Mouse (Mus musculus): ENCODE data around the gene Rpgr. TPM values are rescaled to one million over a fixed set of nuclear protein-coding genes. Genes with fewer than 3 reads are reported as not detected.
A peak's percentile ranks its signal among the peaks of the same experiment; 100 is the strongest.

The Rpgr gene
- polyA plus RNA-seq, 1 experiment from 2014 or later = 3.3 TPM

GRCm38 (mm10) chrX:10201289-10201688, 15.4 kb downstream of the Rpgr start:
- DNase-seq = peak; percentile 1
- ATAC-seq (ENCODE audit: low read depth) = no peak
- no peak overlapping the region for H3K4me2 ChIP-seq
- H3K4me1 ChIP-seq (replicated peaks) = no peaks in the 10 kb centered on the region
- H3K9me3 ChIP-seq (replicated peaks) = no peaks in the 10 kb centered on the region
- H3K27ac ChIP-seq = no peak overlapping the region
- H3K36me3 ChIP-seq = no peaks in the 10 kb centered on the region
- WGBS (ENCODE audit: insufficient replicate concordance) = 7% methylated on average over 2 of the region's 2 CpGs
- no peaks in the 10 kb centered on the region for H3K27me3 ChIP-seq
- no peak overlapping the region for H3K4me3 ChIP-seq (replicated peaks)
- H3K9ac ChIP-seq = no peak overlapping the region

DNA sequence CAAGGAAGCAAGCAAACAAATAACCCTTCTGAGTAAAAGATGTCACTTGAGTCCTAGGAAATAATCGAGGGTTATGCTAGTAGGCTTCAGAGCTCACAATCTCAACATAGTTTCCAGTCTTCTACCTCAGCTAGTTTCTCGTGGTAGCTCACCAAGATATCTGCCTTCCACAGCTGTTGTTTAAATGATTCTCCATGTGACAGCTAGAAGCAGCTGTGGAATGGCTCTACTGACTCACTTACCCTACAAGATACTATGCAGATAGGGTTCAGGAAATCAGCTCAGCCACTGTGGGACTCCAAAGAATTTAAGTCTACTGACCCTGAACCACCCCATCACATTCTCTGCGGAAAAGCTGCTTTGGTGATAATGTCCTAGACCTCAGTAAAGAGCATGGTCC, 64.3 kb downstream of the Rpgr start:
- no peaks in the 10 kb centered on the region for H3K36me3 ChIP-seq
- H3K9ac ChIP-seq = no peak overlapping the region
- H3K4me3 ChIP-seq (replicated peaks) = no peak overlapping the region
- H3K27ac ChIP-seq = no peak overlapping the region
- no peak for ATAC-seq (ENCODE audit: low read depth)
- H3K4me2 ChIP-seq = no peak overlapping the region
- H3K9me3 ChIP-seq (replicated peaks) = no peaks in the 10 kb centered on the region
- H3K27me3 ChIP-seq = no peaks in the 10 kb centered on the region
- WGBS (ENCODE audit: insufficient replicate concordance) = 47% methylated on average over 3 of the region's 3 CpGs
- no peaks in the 10 kb centered on the region for H3K4me1 ChIP-seq (replicated peaks)
- DNase-seq = no peak

- ATAC-seq (ENCODE audit: low read depth) = no peak
- Histone ChIP-seq H3K9me3 (replicated peaks) (no peaks in the 10 kb centered on the region), H3K36me3 (no peaks in the 10 kb centered on the region), H3K9ac (no peak within 1 kb of the TSS), H3K27me3 (no peaks in the 10 kb centered on the region), H3K4me3 (replicated peaks) (peak within 1 kb of the TSS; percentile 16; the same call in 1 of the 2 replicates), H3K27ac (no peak within 1 kb of the TSS), H3K4me2 (peak within 1 kb of the TSS; percentile 24), H3K4me1 (replicated peaks) (no peaks in the 10 kb centered on the region)
- DNase-seq = no peak
- 24% methylated on average over 19 of the region's 19 CpGs for WGBS (ENCODE audit: insufficient replicate concordance)
Measured at GRCm38 (mm10) chrX:10117065-10117719, 99.5 kb downstream of the Rpgr start, which contains the start of gene Srpx. Gene Srpx, minus strand, starts transcription at chrX:10117709.

DNA sequence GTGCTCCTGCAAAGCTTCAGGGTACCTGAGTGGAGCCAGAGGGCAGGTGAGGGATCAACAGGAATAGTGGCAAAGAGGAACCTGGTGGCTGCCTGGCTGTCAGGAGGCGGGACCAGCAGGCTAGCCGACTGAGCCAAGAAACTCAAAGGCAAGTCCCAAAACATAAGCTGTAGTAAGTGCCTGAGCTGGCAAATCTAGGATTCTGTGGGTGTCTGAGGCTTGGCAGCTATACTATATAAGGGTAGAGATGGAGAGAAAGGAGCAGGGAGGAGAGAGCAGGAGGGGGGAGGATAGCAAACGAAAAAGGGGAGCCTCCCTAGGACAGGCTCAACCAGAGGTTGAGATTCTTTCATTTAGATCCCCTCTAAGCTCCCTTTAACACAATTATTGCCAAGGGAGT, 100.9 kb downstream of the Rpgr start:
- ATAC-seq (ENCODE audit: low read depth) = no peak
- H3K27ac ChIP-seq = no peak overlapping the region
- no peaks in the 10 kb centered on the region for H3K27me3 ChIP-seq
- H3K4me1 ChIP-seq (replicated peaks) = no peaks in the 10 kb centered on the region
- H3K9me3 ChIP-seq (replicated peaks) = no peaks in the 10 kb centered on the region
- 55% methylated on average over 3 of the region's 3 CpGs for WGBS (ENCODE audit: insufficient replicate concordance)
- DNase-seq = no peak
- H3K9ac ChIP-seq = no peak overlapping the region
- no peaks in the 10 kb centered on the region for H3K36me3 ChIP-seq
- no peak overlapping the region for H3K4me3 ChIP-seq (replicated peaks)
- H3K4me2 ChIP-seq = no peak overlapping the region

DNA sequence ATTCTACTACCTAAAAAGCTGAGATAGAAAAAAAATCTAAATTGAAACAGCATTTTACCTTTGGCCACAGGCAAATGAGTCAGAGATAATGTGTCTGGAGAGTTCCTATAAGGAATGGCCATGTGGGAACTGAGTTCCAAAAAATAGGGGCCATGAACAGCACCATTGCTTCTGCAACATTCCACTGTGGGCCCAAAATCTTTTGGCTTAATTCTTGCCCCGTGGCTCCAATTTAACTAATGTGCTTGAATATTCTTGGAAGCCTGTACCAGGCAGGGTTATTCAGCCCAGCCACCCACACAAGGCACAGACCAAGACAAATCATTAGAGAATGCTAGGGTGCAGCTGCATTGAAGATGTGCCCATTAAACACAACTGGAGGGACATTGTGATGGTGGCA, 106.0 kb downstream of the Rpgr start:
- Histone ChIP-seq H3K36me3 (no peaks in the 10 kb centered on the region), H3K27me3 (no peaks in the 10 kb centered on the region), H3K4me1 (replicated peaks) (no peaks in the 10 kb centered on the region), H3K9ac (no peak overlapping the region), H3K27ac (no peak overlapping the region), H3K9me3 (replicated peaks) (no peaks in the 10 kb centered on the region), H3K4me2 (no peak overlapping the region), H3K4me3 (replicated peaks) (no peak overlapping the region)
- ATAC-seq (ENCODE audit: low read depth) (no peak), DNase-seq (no peak)
- WGBS (ENCODE audit: insufficient replicate concordance) = 37% methylated on average over 1 of the region's 1 CpGs

- DNase-seq (no peak), ATAC-seq (ENCODE audit: low read depth) (no peak)
- Histone ChIP-seq H3K27ac (no peak overlapping the region), H3K4me1 (replicated peaks) (no peaks in the 10 kb centered on the region), H3K36me3 (no peaks in the 10 kb centered on the region), H3K4me2 (no peak overlapping the region), H3K27me3 (no peaks in the 10 kb centered on the region), H3K9me3 (replicated peaks) (no peaks in the 10 kb centered on the region), H3K9ac (no peak overlapping the region), H3K4me3 (replicated peaks) (no peak overlapping the region)
- 39% methylated on average over 4 of the region's 4 CpGs for WGBS (ENCODE audit: insufficient replicate concordance)
Measured at GRCm38 (mm10) chrX:10108558-10108957, 108.2 kb downstream of the Rpgr start.

DNA sequence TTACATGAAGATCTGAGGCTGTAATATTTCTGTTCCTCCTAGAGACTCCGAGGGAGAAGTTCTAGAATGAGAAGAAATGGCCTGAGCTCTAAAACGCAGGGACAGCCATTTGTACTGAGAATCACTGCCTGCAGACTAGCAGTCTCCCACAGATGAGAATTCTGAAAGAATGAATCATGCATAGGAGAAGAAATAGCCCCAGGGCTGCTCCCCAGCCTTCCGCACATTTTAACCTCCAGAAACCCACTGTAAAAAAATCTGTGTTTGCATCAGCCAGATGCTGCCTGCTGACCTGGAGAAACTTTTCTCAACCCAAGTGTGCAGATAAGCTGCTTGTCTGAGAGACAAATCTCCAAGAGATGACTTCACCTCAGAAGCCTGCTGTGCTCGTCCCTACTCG, 111.2 kb downstream of the Rpgr start:
- no peaks in the 10 kb centered on the region for H3K9me3 ChIP-seq (replicated peaks)
- H3K27ac ChIP-seq = no peak overlapping the region
- no peak for ATAC-seq (ENCODE audit: low read depth)
- no peak for DNase-seq
- H3K4me2 ChIP-seq = no peak overlapping the region
- H3K9ac ChIP-seq = no peak overlapping the region
- no peaks in the 10 kb centered on the region for H3K36me3 ChIP-seq
- no peak overlapping the region for H3K4me3 ChIP-seq (replicated peaks)
- 56% methylated on average over 5 of the region's 5 CpGs for WGBS (ENCODE audit: insufficient replicate concordance)
- no peaks in the 10 kb centered on the region for H3K4me1 ChIP-seq (replicated peaks)
- no peaks in the 10 kb centered on the region for H3K27me3 ChIP-seq

DNA sequence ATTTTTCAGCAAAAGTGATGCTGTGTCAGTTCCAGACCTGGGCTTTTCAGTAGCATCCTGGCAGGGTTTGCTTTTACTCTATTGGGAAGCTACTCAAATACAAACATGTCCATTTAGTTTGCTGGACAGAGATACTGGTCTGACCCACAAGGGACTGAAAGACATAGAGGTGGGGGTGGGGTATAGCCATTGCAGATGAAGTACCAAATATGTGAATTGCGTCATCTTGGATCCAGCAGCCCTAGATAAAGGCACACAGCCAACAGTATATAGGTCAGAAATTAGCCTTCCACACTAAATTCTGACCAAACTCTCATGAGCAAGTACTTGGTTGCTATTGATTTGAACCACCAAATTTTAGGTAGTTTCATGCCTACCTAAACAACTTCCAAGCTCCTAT, 114.0 kb downstream of the Rpgr start:
- Histone ChIP-seq H3K9ac (no peak overlapping the region), H3K4me2 (no peak overlapping the region), H3K4me1 (replicated peaks) (no peaks in the 10 kb centered on the region), H3K27me3 (no peaks in the 10 kb centered on the region), H3K36me3 (no peaks in the 10 kb centered on the region), H3K4me3 (replicated peaks) (no peak overlapping the region), H3K27ac (no peak overlapping the region), H3K9me3 (replicated peaks) (no peaks in the 10 kb centered on the region)
- 67% methylated on average over 1 of the region's 1 CpGs for WGBS (ENCODE audit: insufficient replicate concordance)
- ATAC-seq (ENCODE audit: low read depth) (no peak), DNase-seq (no peak)

DNA sequence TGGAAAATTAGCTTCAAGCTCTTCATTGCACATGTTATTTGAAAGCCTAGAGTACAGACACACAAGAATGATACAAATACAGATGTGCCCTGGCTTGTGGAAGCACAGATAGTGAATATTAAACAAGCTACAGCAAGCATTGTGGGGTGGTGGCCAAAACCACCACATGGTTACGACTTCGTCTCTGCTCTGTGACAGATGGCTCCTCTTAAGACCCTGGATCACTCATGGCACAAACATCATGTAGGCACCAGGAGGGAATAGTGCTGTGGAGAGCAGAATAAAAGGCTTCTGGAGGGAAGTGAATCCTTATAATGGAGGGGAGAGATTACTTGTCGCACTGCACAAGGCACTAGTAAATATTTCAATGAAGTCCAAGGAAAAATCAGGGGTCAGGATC, 120.9 kb downstream of the Rpgr start:
- DNase-seq = no peak
- WGBS (ENCODE audit: insufficient replicate concordance) = 59% methylated on average over 3 of the region's 3 CpGs
- Histone ChIP-seq H3K9me3 (replicated peaks) (no peaks in the 10 kb centered on the region), H3K36me3 (no peaks in the 10 kb centered on the region), H3K27me3 (no peaks in the 10 kb centered on the region), H3K9ac (no peak overlapping the region), H3K4me2 (no peak overlapping the region), H3K4me3 (replicated peaks) (no peak overlapping the region), H3K4me1 (replicated peaks) (no peaks in the 10 kb centered on the region), H3K27ac (no peak overlapping the region)
- ATAC-seq (ENCODE audit: low read depth) = no peak

GRCm38 (mm10) chrX:10080385-10080784, 136.3 kb downstream of the Rpgr start:
- H3K9me3 ChIP-seq (replicated peaks) = no peaks in the 10 kb centered on the region
- no peak overlapping the region for H3K9ac ChIP-seq
- ATAC-seq (ENCODE audit: low read depth) (no peak), DNase-seq (no peak)
- H3K27ac ChIP-seq = no peak overlapping the region
- no peak overlapping the region for H3K4me3 ChIP-seq (replicated peaks)
- 68% methylated on average over 3 of the region's 3 CpGs for WGBS (ENCODE audit: insufficient replicate concordance)
- no peak overlapping the region for H3K4me2 ChIP-seq
- no peaks in the 10 kb centered on the region for H3K36me3 ChIP-seq
- H3K27me3 ChIP-seq = no peaks in the 10 kb centered on the region
- no peaks in the 10 kb centered on the region for H3K4me1 ChIP-seq (replicated peaks)

DNA sequence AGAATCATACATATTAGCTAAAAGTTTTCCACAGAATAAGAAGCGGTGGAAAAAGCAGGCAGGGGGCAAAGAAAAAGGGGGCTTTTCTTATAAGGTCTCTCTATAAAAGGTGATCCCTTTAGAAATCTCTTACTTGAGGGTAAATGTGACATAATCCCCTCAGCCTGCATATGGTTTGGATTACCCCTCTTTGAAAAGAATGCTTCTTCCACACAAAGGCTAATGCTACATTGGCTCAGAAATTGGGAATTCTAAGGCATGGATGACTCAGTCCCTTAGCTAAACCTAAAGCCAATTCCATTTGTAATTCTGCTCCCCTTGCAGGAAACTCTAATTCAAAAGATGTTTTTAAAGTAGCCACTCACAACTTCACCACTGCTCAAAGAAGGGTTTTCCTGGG, 136.7 kb downstream of the Rpgr start:
- H3K4me2 ChIP-seq = no peak overlapping the region
- H3K27ac ChIP-seq = no peak overlapping the region
- no peak overlapping the region for H3K9ac ChIP-seq
- H3K36me3 ChIP-seq = no peaks in the 10 kb centered on the region
- H3K4me1 ChIP-seq (replicated peaks) = no peaks in the 10 kb centered on the region
- WGBS (ENCODE audit: insufficient replicate concordance) = 52% methylated on average over 1 of the region's 1 CpGs
- H3K27me3 ChIP-seq = no peaks in the 10 kb centered on the region
- no peak overlapping the region for H3K4me3 ChIP-seq (replicated peaks)
- ATAC-seq (ENCODE audit: low read depth) (no peak), DNase-seq (no peak)
- H3K9me3 ChIP-seq (replicated peaks) = no peaks in the 10 kb centered on the region

- 43% methylated on average over 3 of the region's 3 CpGs for WGBS (ENCODE audit: insufficient replicate concordance)
- no peak overlapping the region for H3K27ac ChIP-seq
- no peak for ATAC-seq (ENCODE audit: low read depth)
- H3K9me3 ChIP-seq (replicated peaks) = no peaks in the 10 kb centered on the region
- no peak overlapping the region for H3K4me3 ChIP-seq (replicated peaks)
- no peak for DNase-seq
- H3K4me2 ChIP-seq = no peak overlapping the region
- H3K4me1 ChIP-seq (replicated peaks) = no peaks in the 10 kb centered on the region
- H3K9ac ChIP-seq = no peak overlapping the region
- H3K36me3 ChIP-seq = no peaks in the 10 kb centered on the region
- no peaks in the 10 kb centered on the region for H3K27me3 ChIP-seq
Measured at GRCm38 (mm10) chrX:10073966-10074365, 142.8 kb downstream of the Rpgr start.
